Mouse (Mus musculus) kidney, adult 11 months (tissue): Measurements from ENCODE around the gene Wfs1.
"Not testable (repeated sequence)": the region's sequence is repeated elsewhere in the genome, so short reads cannot be mapped to it uniquely, and the experiment has no call there.

Experiments
- DNase-seq: peaks from one replicate; pipeline ENCODE4 v3.0.0; 2022

The Wfs1 gene

DNA sequence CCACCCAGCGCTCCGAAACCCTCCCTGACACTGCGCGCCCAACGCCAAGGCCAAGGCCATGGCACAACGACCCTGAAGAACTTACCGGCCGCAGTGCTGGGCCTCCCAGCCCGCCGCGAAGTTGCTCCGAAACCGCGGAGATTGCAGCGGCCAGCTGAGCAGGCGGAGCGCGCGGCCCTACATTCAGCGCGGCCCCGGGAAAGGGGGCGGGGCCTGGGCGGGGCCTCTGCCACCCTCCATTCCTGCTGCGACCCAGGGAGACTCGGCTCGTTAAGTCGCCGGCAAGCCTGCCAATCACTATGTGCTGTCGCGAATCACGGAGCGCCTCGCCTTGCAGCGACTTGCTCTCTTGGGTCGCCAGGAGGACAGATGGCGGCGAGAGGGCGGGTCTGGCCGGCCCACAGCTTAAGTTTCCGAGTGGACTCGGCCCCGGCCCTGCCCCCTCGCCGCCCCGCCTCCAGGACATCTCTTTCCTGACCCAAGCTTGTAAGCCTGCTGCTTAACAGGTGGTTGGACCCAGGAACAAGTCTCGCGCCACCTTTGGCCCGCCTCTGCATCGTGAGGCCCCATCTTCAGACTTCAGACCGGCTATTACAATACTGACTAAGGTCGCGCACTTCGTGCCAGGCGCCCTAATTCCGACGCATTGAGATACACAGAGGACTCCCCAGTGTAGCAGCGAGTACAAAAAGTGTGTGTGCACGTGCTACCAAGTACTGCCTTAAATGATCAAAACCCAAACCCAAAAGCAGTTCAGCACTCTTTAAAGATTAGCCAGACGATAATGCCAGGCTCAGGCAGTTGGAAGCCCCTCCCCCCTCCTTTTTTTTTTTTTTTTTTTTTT lies at the start of gene Wfs1:
Gene Wfs1 (minus strand): TSS at position 425 of the 844 bp plus-strand sequence.
- DNase-seq = peak; percentile 100

DNA sequence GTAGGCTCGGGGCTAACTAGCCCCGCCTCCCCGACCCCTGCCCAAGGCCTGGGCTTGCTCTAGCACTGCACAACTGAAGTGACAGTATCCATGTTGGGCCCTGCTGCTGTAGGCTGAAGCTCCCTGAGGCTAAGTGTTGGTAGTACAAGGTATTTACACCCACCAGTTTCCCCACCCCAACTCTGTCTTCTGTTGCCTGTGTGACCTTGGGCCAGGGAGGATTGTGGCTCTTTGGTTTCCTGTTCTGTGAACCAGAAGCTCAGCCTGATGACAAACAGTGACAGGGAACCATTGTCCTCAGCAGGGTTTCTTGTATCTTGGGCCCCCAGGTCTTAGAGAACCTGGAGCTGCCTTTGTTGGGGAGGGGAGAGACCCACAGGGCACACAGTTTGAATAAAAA lies 47.9 kb upstream of the Wfs1 start:
- DNase-seq = no peak

DNA sequence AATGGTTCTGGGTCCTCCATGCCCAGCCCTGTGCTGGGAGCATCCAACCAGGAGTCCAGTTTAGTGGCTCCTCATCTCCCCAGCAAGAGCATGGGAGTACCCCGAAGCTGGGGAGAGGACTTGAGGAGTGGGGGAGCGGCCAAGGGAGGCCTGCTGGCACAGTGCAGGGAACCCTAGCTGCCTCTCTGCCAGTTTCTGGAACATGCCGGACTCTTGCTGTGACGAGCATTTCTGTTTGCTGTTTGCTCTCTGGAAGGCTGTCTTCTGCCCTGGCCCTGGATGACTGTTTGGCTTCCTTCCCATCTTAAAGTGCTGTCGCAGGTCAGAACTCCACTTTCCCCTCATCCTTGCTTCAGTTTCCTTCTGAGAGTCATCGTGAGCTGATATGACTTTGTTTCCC lies 46.9 kb upstream of the Wfs1 start:
- DNase-seq = no peak

DNA sequence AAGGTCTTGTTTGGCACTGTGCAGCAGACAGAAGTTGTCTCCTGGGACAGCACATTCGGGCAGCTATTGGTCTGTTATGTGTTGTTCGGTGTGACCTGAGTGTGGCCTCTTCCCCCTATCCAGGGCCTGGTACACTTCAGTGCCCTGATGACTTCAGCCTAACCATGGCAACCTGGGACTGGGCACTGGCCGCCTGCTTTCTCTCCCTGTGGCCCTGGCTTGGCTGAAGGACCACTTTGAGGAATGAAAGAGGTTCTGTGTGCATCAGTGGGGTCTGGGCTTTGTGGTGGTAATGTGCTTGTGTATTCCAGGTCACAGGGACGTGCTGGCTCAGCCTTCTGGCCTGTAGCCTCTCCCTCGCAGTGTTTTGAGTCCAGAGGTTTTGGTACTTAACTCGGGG lies 46.2 kb upstream of the Wfs1 start:
- DNase-seq = no peak

DNA sequence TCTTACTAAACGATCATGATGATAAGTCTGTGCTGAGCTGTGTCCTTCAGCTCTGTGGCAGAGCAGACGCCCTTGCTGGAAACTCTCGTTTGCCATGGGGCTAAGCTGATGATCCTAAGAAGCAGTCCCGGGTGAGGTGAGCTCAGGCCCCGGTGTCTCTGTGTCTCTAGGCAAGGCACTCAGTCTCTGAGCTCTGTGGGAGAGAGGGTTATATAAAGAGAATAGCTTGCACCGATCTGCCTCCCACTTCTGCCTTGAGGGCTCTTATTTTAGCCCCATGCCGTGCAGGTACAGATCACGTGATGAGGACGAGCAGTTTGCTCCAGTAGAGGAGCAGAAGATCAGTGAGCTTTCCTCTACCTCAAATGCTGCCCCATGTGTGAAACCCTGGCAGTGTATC lies 41.7 kb upstream of the Wfs1 start:
- DNase-seq = no peak

DNA sequence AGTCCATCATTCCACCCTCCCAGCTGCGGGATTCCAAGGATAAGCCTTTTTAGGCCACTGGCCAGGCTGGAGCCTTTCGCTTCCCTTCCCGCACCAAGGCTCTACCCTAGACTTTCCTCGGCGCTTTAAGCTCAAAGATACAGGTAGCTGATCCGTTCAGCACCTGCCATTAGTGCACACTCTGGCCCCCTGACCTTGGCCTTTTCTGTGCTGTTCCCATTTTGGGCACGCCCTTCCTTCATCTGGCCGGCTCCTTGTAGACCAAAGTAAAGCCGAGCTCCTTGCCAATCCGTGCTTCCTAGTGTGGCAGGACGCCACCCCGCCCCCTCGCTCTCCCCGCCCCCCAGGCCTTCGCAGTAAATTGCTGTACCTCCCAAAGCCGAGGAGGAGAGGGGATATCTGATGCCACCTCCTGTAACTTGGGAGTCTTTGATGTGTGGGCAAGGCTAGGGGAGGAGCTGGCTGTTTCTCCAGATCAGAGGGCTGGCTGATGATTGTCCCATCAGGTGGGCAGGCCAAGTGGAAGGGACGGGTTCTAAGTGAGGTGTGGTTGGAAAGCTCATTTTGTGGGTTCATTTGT lies 40.4 kb upstream of the Wfs1 start:
- DNase-seq = no peak

DNA sequence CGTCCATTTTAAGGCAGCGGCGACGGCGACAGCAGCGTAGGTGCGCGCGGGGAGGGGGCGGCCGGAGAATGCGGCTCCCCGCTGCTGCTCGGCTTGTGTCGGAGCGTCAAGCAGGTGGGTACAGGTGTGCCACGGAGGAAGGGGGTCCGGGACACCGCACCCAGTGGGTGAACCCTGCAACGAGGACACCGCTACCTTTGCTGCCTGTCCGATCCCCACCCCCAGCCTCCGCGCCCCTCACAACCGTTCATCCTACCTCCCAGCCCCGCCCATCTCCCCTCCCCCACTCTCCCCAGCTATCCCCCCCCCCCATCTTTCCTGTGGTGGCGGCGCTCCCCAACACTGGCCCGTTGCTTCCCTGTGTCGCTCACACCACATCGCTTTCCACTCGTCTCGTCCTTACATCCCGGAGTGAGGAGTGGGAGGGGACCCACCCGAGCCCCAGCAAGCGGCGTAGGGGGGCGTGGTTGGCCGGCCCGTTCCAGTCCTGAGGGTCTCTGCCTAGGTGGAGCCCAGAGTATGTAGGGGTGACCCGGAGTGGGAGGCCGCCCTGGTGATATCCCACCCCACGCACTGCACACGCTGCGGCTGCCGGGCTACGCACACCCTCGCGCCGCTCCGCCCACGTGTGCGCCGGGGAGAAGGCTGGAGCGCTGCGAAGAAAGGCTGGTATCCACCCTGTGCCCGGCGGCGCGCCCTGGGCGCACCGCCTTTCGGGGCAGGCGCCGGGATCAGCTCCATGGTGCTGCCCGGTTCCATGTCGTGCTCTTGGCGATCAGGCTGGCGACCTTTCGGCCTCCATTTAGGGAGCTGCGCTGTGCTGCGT lies 39.7 kb upstream of the Wfs1 start:
- no peak for DNase-seq

DNA sequence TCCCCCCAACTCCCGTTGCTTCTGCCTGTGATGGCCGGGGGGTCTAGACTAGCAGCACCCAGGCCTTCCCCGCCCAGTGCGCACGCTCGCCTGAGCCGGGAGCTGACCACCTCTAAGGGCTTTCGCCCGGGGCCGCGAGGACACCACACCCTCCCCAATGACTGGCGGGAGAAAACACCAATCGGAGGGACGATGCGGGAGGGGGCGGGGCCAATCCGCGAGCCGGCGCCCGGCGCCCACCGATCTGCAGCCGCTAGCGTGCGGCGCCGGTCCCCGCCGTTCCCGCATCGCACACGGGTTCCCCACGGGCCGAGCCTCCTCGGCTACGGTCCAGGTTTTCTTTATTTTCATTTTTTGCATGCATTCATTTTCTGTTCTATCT lies 39.1 kb upstream of the Wfs1 start:
- DNase-seq = peak; percentile 6

DNA sequence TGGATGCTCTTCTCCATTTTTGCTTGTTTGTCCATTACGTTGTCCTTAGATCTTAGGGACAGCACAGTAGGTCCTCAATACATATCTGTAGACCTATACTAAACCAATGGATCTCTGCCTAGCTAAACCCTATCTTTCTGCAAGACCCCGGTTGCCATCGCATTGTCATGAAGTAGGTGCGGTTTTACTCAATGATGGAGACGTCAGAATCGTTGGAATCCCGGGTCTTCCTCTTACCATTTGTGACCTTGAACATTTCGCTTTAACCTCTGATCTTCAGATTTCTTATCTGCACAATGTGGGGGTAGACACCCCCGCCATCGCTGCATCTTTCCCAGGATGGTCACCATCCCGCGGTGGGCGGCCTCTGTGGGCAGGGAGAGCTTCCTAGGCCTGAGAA lies 38.7 kb upstream of the Wfs1 start:
- no peak for DNase-seq

DNA sequence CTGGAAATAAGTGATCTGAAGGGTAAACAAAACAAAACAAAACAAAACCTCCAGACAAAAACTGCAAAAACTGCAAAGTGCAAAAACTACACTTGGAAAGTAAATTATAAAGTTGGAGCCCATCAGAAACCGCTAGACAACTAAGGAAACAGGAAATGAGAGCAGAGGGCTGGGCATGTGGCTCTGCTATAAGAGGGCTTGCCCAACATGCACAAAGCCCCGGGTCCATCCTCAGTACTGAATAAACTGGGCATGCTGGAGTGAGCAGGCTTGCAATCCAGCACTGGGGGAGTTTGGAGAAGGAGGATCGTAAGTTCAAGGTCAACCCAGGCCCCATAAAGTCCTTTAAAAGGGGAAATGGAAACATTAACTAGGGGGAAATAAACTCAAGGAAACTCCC lies 28.2 kb upstream of the Wfs1 start:
- no peak for DNase-seq

DNA sequence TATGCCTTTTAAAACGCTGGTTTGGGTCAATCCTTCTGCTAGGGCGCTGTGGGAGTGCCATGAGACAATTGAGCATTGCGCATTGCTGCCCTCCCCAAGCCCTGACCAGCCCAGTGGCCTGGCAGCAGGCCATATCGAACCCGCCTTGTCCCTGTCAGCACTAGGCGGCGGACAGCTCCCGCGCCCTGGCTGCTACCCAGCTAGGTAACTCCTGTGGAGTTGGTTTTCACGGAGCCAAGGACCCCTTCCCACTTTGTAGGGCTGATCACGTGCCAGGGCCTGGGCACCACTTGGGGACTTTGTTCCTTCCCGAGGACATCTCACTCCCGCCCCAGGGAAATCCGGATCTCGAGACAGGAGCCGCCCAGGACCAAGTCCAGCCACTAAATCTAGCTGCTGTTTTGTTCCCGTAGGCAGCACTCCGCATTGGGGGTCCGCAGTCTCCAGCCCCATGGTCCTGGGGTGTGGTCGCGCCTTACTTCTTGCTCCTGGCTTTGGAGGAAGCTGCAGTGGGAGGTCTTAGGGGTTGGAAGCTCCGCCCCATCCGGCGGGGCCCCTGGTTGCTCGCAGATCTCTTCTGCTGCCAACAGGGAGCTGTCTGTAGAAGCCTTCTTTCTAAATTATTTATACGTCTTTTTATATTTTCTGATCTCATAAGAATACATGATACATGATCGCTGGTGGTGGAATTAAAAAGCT lies 26.8 kb upstream of the Wfs1 start:
- DNase-seq = no peak

DNA sequence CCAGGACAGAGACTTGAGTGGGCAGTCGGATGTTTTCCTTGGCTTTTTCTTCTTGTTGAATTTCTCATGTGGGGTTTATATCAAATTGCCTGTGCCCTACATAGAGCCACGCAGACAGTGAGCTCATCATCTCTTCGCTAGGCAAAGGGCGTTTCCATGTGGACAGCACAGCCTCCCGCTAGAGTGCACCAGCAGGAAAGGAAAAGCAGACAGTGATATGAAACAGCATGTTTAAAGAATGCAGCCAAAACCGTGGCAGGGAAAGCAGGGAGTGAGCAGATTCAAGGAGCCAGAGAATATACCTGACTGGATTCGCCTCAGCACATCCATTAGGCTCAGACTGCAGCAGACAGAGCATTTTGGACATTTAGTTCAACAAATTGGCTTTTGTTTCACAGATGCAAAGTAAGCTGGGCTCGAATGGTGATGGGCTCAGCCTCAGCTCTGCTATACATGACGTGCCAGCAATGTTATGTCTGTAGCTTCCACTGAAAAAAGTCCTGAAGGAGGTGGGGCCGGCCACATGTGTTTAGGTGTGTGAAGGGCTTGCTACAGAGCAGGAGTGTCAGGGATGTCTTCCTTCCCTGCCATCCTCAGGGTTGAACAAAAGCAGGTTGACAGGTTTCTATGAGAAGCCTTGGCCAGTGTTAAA lies 21.8 kb upstream of the Wfs1 start:
- no peak for DNase-seq

DNA sequence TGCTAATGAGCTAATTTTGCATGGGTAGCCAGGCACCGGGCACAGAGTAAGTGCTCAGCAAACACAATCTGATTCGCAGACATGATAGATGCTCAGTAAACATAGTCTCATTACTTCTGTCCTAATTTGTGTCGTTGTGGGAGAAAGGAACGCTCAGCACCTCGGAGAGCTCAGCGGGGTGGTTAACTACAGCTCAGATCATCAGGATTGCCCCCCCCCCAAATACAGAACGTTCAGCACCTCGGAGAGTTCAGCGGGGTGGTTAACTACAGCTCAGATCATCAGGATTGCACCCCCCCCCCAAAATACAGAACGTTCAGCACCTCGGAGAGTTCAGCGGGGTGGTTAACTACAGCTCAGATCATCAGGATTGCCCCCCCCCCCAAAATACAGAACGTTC lies 20.8 kb upstream of the Wfs1 start:
- DNase-seq = not testable (repeated sequence)

DNA sequence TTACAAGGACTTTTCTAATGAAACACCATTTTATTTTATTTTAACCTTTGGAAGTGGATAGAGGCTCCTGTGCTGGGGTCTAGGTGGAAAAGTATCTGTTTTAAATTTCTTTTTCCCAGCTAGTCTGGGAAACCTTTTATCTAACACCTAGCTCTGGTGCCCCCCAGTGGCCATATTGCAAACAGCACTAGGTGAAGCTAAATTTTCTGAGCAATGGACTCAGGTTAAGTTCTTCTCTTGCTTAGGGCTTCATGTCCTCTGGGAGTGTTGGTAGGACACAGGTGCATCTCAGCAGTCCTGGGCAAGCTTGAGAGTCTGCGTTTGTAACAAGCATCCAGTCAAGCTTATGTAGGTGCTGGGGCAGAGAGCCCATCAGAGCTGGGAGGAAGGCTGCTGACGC lies 13.0 kb upstream of the Wfs1 start:
- DNase-seq = peak; percentile 40

DNA sequence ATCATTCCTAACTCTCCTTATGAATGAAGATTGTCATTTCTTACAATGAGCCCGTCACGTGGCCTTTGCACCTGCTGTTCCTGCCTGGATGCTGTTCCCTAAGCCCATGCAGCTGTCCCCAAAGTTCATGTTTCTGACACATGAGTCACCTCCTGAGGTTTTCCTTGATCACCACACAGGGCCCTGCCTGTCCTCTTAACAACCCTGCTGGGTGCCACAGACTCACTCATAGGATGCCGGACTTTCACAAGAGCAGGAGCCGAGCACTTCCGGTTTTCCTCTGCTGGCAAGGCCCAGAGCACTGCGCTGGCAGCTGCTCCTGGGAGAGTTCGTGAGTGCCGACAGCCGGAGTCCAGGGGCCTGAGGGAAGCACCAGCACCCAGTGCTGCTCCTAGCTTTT lies 12.0 kb upstream of the Wfs1 start:
- no peak for DNase-seq

DNA sequence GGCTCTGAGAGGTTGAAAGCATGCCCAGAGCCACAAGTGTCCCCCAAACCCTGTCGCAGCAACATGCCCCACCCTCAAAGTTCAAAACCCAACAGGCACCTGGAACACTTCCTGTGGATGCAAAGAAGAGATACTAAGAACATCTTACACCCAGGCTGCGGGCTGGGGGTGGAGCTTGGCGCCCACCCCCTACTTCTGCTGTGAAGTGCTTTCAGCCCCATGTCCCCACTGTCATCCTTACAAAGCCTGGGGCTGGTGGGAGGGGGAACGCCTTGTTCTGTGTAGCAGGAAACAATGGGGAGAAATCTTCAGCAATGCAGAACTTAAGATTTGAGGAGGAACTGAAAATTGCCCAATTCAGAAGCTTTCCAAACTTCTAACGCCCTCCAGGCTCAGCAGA lies 9.0 kb upstream of the Wfs1 start:
- no peak for DNase-seq

DNA sequence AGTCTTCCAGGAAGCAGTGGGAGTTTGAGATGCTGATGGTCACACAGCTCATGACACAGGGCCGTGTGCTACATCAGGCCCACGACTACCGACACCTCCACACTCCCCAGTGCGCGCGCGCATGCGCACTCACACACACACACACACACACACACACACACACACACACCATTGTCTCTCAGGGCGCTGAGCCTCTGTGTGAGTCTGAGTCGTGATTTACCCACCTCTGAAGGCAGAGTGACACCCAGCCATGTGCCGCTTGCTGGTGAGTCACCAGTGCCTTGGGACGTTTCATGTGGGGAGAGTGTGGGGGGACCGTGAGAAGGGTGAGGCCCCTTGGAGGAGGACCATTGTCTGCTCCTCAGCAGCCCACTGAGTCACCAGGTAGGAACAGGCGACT lies 7.4 kb upstream of the Wfs1 start:
- no peak for DNase-seq

DNA sequence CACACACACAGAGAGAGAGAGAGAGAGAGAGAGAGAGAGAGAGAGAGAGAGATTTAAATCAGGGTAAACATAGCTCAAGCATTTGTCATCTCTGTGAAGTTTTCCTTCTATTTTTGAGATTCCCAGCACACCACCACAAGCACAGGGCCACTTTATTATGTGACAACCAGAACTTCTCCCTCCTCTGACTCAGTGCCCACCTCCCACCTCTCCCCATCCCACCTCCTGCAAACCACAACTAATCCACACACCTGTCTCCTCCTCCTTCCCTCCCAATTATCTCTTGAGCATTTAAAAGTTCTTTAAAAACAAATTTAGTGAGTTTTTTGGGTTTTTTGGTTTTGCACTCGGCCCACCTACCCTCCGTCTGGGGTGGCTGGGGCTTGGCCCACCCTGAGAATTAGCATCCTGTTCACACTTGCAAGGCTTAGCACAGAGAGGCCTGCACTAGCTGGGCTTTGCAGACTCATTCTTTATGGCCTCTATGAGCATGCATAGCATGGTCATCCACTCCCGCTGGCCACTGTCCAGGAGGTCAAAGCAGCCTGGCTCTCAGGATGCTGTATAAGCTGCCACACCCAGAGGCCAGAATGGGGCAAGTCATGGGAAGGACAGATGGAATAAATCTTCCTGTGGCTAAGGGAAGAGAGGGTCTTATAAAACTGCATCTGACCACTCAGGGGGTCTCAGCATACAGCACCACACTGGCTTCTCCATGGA lies 1.8 kb upstream of the Wfs1 start:
- DNase-seq = no peak

DNA sequence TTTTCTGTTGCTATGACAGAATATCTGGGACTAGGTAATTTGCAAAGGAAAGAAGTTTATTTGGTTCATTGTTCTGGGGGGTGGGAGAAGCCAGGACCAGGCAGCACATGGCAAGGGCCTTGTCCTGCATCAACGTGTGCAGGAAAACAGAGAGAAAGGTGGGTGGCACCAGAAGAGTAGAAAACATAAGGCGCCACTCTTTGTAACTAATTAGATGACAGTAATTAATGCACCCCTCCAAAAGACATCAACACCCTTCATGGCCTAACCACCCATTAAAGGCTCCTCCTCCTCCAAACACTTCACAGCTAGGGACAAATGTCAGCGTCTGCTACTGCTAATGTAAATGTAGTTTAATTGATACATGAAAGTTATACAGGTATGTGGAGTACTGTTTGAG lies 1.2 kb upstream of the Wfs1 start:
- DNase-seq = no peak

DNA sequence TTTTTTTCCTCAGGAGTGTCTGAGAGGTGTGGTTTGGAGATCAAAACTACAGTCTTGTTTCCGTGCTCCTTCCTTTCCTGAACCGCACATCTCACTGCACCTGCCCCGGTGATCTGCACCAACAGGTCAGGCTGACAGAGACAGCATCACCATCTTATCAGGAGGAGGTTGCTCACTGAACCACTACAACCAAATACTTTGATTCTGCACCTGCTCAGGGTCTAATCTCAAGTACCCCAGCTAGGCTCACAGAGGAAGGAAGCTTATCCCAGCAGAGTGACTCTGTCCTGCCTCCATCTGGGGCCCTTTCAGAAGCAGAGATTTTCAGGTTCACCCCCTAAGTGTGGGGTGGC lies 596 bp upstream of the Wfs1 start:
- no peak for DNase-seq

DNA sequence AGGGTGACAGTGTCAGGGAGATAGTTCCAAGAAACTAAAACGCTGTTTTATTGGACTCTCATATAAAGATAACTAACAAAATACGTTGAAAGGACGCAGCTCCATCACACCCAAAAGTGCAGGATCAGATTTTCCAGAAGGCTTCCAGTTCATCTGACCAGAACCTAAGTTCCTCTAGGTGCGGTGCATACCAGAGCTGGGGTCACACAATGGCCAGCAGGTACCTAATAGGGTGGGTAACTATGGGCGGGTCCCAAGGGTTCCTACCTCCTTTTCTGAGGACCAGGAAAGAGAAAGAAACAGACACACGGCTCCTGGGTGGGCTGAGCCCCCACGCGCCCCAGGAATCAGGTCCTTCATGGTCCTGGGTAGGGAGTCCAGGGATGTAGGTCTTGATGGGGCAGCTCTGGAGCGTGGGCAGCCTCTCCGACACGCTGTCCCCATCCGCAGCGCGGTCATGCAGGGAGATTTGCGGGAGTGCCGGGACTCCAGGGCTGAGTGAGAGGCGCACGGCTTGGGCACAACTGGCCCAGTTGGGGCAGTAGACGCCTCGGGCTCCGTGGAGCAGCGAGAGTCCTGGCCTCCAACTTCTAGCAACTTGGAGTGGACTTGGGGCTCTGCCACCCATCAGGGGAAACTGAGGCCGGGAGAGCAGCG lies 753 bp downstream of the Wfs1 start:
- no peak for DNase-seq

DNA sequence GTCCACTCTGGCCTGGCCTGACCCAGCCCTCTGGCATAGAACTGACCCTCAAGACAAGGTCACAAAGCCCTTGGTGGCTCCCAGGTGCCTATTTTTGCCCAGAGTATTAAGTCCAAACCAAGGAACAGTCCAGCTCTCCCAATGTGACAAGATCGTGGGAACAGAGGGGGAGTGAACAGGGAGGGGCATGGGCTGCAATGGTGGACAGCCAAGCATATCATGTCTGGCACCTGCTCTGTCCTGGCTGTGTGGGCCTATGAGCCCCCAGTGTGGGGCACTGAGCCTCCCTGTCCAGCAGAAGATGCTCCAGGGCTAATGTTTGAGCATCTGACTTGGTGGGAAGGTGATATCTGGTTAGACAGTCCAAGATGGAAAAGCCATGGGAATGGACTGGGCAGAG lies 2.4 kb downstream of the Wfs1 start:
- peak; percentile 20 for DNase-seq
